Mouse (Mus musculus) heart, postnatal 0 days (tissue): ENCODE measurements around the gene Maats1. TPM values are rescaled to one million over a fixed set of nuclear protein-coding genes. Genes with fewer than 3 reads are reported as not detected.

ENCODE experiments used
- ATAC-seq: fragments of 200-750 bp; cut with Nextera tagmentation; 2 replicates; pipeline ENCODE4 v1.8.0; 2017; ENCODE audit warnings: low read depth, moderate number of reproducible peaks, moderate library complexity; ENCODE audit not compliant: insufficient read depth
- DNase-seq: peaks from one replicate; pipeline ENCODE4 v3.0.0-alpha.2; 2016; ENCODE audit warnings: low spot score
- H3K27ac ChIP-seq: fragments of 300-500 bp; sonication (generic); 2 replicates; pipeline ENCODE4 v1.5.1; 2014; ENCODE audit warnings: low read depth, mild to moderate bottlenecking
- H3K27me3 ChIP-seq: fragments of 300-500 bp; sonication (generic); 2 replicates; pipeline ENCODE4 v1.6.1; 2014; ENCODE audit warnings: low read length, mixed read lengths; ENCODE audit not compliant: control insufficient read depth, insufficient read depth
- H3K36me3 ChIP-seq: fragments of 300-500 bp; sonication (generic); replicated peaks from 2 replicates; pipeline ENCODE4 v1.6.1; 2014; ENCODE audit warnings: low read length, mixed read lengths; ENCODE audit not compliant: control insufficient read depth, insufficient read depth
- H3K4me1 ChIP-seq: fragments of 300-500 bp; sonication (generic); 2 replicates; pipeline ENCODE4 v1.6.1; 2014; ENCODE audit warnings: antibody characterized with exemption; ENCODE audit not compliant: control insufficient read depth, insufficient read depth
- H3K4me2 ChIP-seq: fragments of 300-500 bp; sonication (generic); 2 replicates; pipeline ENCODE4 v1.6.1; 2014; ENCODE audit warnings: low read depth, mild to moderate bottlenecking, low read length, moderate library complexity
- H3K4me3 ChIP-seq: fragments of 300-500 bp; sonication (generic); 2 replicates; pipeline ENCODE4 v1.5.1; 2014; ENCODE audit warnings: low read depth, low read length
- H3K9ac ChIP-seq: fragments of 300-500 bp; sonication (generic); replicated peaks from 2 replicates; pipeline ENCODE4 v1.6.1; 2014; ENCODE audit warnings: low read depth, low read length, mixed read lengths
- H3K9me3 ChIP-seq: fragments of 300-500 bp; sonication (generic); replicated peaks from 2 replicates; pipeline ENCODE4 v1.6.1; 2016; ENCODE audit warnings: low read length; ENCODE audit not compliant: control insufficient read depth
- CTCF ChIP-seq: IDR thresholded peaks from 2 replicates; pipeline ENCODE4 v1.5.1; 2016; ENCODE audit warnings: antibody characterized with exemption, control low read depth, low read depth
- EP300 ChIP-seq: IDR thresholded peaks from 2 replicates; pipeline ENCODE4 v1.6.1; 2016; ENCODE audit warnings: antibody characterized with exemption, low read depth
- WGBS: fragments of 180-500 bp; shearing (Covaris S2); extraction: QIAGEN DNeasy Blood & Tissue Kit; methylation state at CpG from one replicate; pipeline ENCODE4 v1.1.7; 2014; 5-methylcytosine and 5-hydroxymethylcytosine counted together
- polyA plus RNA-seq: library from polyadenylated mRNA; unstranded; fragments of >200 nt; fragmentation: Nextera tagmentation; extraction: Ambion mirVana; gene quantifications from 2 replicates; pipeline ENCODE4 v1.2.1, GENCODE M21; 2015
- total RNA-seq: library from RNA; depleted of rRNA; stranded (reverse); fragments of >200 nt; gene quantifications from 2 replicates; pipeline ENCODE4 v1.2.3, GENCODE M21; 2014; ENCODE audit warnings: low replicate concordance

Gene Maats1
- total and polyA plus RNA-seq, 2 experiments from 2014 or later = 0.15 TPM; not detected in 1

- no peak overlapping the region for H3K4me2 ChIP-seq
- H3K9ac ChIP-seq = no peak overlapping the region
- no peak overlapping the region for H3K4me3 ChIP-seq
- H3K27ac ChIP-seq = no peak overlapping the region
- no peaks in the 10 kb centered on the region for H3K27me3 ChIP-seq
- ATAC-seq = no peak
- H3K9me3 ChIP-seq = no peaks in the 10 kb centered on the region
- no peak for DNase-seq
- 60% methylated on average over 3 of the region's 3 CpGs for WGBS
- no peaks in the 10 kb centered on the region for H3K36me3 ChIP-seq
- H3K4me1 ChIP-seq = no peaks in the 10 kb centered on the region; the same call in 1 of the 2 replicates
- TF ChIP-seq EP300 (no peak), CTCF (no peak)
Observed at GRCm38 (mm10) chr16:38283300-38283699, 58.6 kb downstream of the Maats1 start.

GRCm38 (mm10) chr16:38282559-38283160 lies 59.3 kb downstream of the Maats1 start:
- no peak overlapping the region for H3K4me2 ChIP-seq
- no peak for ATAC-seq
- H3K27me3 ChIP-seq = no peaks in the 10 kb centered on the region
- no peak for DNase-seq
- TF ChIP-seq EP300 (no peak), CTCF (no peak)
- H3K9ac ChIP-seq = no peak overlapping the region
- H3K4me1 ChIP-seq = no peaks in the 10 kb centered on the region; the same call in 1 of the 2 replicates
- H3K9me3 ChIP-seq = no peaks in the 10 kb centered on the region
- no peak overlapping the region for H3K27ac ChIP-seq
- no peak overlapping the region for H3K4me3 ChIP-seq
- no peaks in the 10 kb centered on the region for H3K36me3 ChIP-seq
- WGBS = 74% methylated on average over 7 of the region's 7 CpGs

GRCm38 (mm10) chr16:38280951-38281350 lies 61.0 kb downstream of the Maats1 start:
- Histone ChIP-seq H3K36me3 (no peaks in the 10 kb centered on the region), H3K9me3 (no peaks in the 10 kb centered on the region), H3K4me3 (no peak overlapping the region), H3K9ac (no peak overlapping the region), H3K4me1 (no peaks in the 10 kb centered on the region; the same call in 1 of the 2 replicates), H3K27me3 (no peaks in the 10 kb centered on the region), H3K27ac (no peak overlapping the region), H3K4me2 (no peak overlapping the region)
- ATAC-seq (no peak), DNase-seq (no peak)
- WGBS = 68% methylated on average over 7 of the region's 7 CpGs
- no peak for TF ChIP-seq EP300
- TF ChIP-seq CTCF = no peak

- ATAC-seq = no peak
- TF ChIP-seq EP300 (no peak), CTCF (no peak)
- WGBS = 86% methylated on average over 5 of the region's 5 CpGs
- no peak overlapping the region for H3K27ac ChIP-seq
- no peak overlapping the region for H3K9ac ChIP-seq
- no peak overlapping the region for H3K4me2 ChIP-seq
- no peak overlapping the region for H3K4me3 ChIP-seq
- no peaks in the 10 kb centered on the region for H3K9me3 ChIP-seq
- H3K27me3 ChIP-seq = no peaks in the 10 kb centered on the region
- no peaks in the 10 kb centered on the region; the same call in 1 of the 2 replicates for H3K4me1 ChIP-seq
- DNase-seq = no peak
- H3K36me3 ChIP-seq = no peaks in the 10 kb centered on the region
Observed at GRCm38 (mm10) chr16:38279794-38280193, 62.1 kb downstream of the Maats1 start.

- no peaks in the 10 kb centered on the region for H3K4me1 ChIP-seq
- DNase-seq = no peak
- H3K9me3 ChIP-seq = no peaks in the 10 kb centered on the region
- no peak overlapping the region for H3K9ac ChIP-seq
- TF ChIP-seq EP300 (no peak), CTCF (no peak)
- no peaks in the 10 kb centered on the region for H3K27me3 ChIP-seq
- no peak overlapping the region for H3K4me2 ChIP-seq
- 57% methylated on average over 2 of the region's 2 CpGs for WGBS
- H3K27ac ChIP-seq = no peak overlapping the region
- no peak overlapping the region for H3K4me3 ChIP-seq
- no peak for ATAC-seq
- H3K36me3 ChIP-seq = no peaks in the 10 kb centered on the region
Observed at GRCm38 (mm10) chr16:38274737-38275136, 67.2 kb downstream of the Maats1 start.

- ATAC-seq (no peak), DNase-seq (no peak)
- no peak for TF ChIP-seq CTCF
- no peak for TF ChIP-seq EP300
- 71% methylated on average over 5 of the region's 5 CpGs for WGBS
- no peak overlapping the region for H3K4me2 ChIP-seq
- H3K9ac ChIP-seq = no peak overlapping the region
- no peak overlapping the region for H3K4me3 ChIP-seq
- no peaks in the 10 kb centered on the region for H3K9me3 ChIP-seq
- H3K27me3 ChIP-seq = no peaks in the 10 kb centered on the region
- no peaks in the 10 kb centered on the region for H3K36me3 ChIP-seq
- H3K27ac ChIP-seq = no peak overlapping the region
- H3K4me1 ChIP-seq = no peaks in the 10 kb centered on the region
Observed at GRCm38 (mm10) chr16:38272483-38272882, 69.5 kb downstream of the Maats1 start.
